Mouse (Mus musculus) adrenal gland, adult 2 months (tissue): ENCODE data around the gene Cdk11b. TPM values are rescaled to one million over a fixed set of nuclear protein-coding genes. Genes with fewer than 3 reads are reported as not detected.
"Not testable (repeated sequence)": the region's sequence is repeated elsewhere in the genome, so short reads cannot be mapped to it uniquely, and the experiment has no call there.

Source experiments
- DNase-seq: peaks from one replicate; pipeline ENCODE4 v3.0.0; 2021
- polyA plus RNA-seq: library from polyadenylated mRNA; depleted of rRNA; stranded (reverse); fragments of >200 nt; gene quantifications from 2 replicates; pipeline ENCODE4 v1.2.3, GENCODE M21; 2012
- total RNA-seq, 2 experiments: library from RNA; stranded (reverse); gene quantifications; 2 replicates each; pipeline ENCODE4 v1.2.3; 2021

The Cdk11b gene
- total and polyA plus RNA-seq, 3 experiments, result 18.9 to 46.7 (median 41.6) TPM

DNA sequence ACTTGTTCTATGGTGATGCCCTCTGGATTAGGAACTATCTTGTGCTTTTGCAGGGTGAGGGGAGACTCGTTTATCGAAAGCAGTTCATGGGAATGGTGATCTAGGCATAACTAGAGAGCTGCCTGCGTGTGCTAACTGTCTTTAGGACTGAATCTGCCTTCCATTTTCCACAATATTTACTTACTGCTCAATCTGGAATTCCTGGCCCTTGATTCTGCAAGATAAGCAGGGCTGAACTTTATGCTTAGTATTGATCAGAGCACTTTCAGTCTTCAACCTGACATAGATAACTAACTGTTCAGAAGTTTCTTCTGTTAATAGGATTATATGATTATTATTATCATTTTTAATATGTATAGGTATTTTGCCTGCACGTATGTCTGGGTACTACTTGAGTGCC, 19.5 kb upstream of the Cdk11b start:
- no peak for DNase-seq

DNA sequence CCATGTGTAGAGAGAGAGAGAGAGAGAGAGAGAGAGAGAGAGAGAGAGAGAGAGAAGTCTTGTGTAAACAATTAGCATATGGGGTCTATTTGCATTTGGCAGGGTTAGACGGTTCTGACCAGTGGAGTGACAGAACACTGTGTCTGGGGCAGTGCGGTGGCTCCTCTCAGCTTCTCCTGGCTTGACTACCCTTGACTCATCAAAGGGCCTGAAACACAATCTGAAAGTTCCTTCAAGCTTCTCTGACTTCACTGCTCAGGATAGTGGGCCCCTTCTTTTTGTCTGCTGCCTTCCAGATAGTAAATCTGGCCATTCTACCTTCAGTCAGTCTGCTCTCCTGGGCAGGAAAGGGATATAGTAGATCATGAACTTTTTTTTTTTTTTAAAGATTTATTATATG, 17.8 kb upstream of the Cdk11b start:
- DNase-seq, result no peak

DNA sequence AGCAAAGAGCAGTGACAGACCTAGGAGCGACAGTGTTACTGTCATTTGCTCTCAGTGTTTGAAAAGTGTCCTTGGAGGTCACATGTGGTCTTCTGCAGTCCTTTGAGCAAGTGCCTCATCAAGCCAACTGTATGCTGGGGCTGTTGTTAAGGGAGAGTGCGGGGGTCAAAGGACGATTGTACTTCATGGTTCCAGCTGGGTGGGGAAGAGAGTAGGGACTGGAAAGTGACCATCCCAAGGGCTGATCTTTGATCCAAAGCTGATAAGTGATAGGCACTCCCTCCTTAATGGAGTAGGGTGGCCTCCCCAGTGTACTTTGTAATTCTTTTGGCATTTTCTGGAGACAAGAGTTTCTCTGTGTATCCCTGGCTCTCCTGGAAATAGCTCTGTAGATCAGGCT, 12.8 kb upstream of the Cdk11b start:
- no peak for DNase-seq

DNA sequence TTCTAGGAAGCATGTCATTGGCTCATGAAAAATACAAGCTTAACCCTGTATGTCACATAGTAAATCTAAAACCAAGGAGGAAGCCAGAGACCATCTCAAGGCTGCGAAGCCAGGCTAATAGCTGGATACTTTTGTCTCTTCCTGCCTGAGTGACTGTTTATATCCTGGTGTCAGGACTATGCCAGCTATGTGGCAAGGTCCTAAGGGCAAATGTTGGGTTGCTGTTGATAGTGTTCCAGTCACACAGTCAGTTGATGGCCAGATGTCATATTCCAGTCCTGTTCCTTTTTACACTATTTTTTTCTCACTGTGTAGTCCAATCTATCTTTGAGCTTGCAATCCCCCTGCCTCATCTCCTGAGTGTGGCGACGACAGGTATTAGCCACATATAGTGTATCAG, 11.4 kb upstream of the Cdk11b start:
- no peak for DNase-seq

DNA sequence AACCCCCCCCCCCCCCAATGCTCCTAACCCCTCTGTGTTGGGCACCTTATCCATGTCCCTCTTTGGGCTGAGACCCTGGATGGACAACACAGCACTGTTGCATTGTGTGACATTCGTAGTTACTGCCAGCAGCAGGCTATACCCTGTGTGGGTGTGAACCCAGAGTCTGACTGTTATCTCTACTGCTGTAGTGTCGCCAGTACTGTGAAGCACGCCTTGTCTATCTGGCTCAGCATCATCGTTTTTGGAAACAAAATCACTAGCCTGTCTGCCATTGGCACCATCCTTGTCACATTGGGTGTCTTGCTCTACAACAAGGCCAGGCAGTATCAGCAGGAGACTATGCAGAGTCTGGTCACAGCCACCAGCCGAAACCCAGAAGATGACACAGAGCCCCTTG, 6.3 kb upstream of the Cdk11b start:
- DNase-seq, result no peak

DNA sequence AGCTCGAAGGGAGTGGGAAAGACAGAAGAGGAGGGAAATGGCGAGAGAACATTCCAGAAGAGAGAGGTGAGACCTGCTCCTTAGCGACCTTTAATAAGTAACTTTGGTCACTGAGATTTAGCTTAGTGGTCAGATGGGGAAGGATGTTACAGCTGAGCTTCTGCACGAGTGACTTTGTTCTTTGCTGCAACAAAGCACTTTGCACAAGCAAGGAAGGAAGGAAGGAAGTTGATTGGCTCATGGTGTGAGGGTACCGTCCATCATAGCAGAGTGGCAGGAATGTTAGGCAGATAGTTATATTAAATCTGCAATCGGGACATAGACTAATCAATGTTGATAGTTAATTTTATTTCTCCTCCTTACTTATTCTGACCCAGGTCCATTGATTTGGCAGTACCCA, 5.6 kb downstream of the Cdk11b start:
- DNase-seq, result no peak

DNA sequence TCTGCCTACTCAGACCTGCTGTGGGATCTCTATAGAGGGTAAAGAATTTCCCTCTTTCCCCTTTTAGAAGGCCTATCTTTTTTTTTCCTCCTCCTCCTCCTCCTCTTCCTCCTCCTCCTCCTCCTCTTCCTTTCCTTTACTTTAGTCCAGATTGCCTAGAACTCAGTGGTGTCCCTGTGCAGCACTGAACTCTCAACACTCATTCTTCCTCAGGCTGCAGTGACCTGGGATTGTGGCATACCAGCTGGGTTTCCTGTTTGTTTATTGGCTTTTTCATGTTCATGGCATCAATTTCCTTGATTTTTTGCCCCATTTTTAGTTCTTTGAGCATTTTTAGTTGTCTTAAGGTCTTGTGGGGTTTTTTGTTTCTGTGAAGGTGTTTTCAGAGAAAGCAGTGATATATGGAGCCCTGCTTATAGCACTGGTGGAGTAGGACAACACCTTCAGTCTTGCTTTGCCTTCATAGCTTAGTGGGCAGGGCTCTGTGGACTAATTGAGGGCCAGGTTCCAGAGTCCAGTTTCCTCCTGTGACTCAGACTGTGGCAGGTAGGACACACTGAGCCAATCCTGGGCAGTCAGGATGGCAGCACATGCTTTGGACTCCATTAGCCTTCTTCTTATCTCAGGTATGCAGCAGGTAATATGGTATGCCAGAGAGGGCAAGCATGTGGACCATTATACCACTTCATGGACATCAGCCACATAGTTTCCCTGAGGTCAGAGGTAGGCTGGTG, 11.3 kb downstream of the Cdk11b start:
- no peak for DNase-seq

DNA sequence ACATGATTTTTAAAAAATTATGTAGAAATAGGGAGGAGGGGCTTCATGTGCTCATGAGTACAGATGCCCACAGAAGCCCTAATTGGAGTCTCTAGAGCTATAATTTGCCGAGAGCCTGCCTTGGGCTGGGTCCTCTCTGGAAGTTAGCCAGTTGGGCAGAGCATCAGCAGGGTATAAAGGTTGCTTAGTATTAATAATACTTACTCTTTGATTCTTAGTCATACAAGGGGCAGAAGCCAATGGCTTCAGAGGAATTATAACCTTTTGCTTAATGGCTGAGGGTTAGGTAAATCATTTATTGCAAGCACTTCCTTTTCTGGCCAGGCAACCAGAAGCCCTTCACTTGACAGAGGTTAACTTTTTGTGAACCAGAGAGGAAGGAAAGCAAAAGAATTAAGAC, 18.9 kb downstream of the Cdk11b start:
- no peak for DNase-seq

DNA sequence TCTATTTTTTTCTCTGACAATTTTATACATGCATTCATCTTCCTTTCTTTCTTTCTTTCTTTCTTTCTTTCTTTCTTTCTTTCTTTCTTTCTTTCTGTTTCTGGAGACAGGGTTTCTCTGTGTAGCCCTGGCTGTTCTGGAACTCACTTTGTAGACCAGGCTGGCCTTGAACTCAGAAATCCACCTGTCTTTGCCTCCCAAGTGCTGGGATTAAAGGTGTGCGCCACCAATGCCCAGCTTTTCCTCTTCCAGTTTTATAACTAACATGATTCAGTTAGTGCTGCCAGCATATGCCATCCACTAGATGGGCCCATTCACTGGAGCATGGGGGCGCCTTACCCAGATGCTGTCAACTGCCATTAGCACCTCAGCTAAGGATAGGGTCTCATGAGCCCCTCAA, 20.7 kb downstream of the Cdk11b start, which contains the start of gene Gm10563:
TSS of gene Gm10563 (minus strand) at position 101 of the 400 bp plus-strand sequence.
- not testable (repeated sequence) for DNase-seq

DNA sequence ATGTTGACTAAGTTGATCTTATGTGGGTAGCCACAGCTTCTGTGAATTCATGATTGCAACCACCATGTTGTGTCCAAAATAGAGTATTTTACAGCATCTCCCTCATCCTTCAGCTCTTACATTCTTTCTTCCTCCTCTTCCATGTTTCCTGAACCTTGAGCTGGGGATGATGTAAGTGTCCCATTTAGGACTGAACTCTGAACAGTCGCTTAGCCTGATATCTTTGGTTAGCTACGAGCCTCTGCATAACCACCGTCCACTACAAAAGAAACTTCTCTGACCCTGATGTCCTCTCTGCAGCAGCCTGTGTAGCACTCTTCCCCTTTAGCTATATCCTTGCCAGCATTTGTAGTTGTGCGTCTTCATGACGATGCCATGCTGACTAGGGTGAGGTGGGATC, 21.1 kb downstream of the Cdk11b start:
- DNase-seq, result no peak

DNA sequence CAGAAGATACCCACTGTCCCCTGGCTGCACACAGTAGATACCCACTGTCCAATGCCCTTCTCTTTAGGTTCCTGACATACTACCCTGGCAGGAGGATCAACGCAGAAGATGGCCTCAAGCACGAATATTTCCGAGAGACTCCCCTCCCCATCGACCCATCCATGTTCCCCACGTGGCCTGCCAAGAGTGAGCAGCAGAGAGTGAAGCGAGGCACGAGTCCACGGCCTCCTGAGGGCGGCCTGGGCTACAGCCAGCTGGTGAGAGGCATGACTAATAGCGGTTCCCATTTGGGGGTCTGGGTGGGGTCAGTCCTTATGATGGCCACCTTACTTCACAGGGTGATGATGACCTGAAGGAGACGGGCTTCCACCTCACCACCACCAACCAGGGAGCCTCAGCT, 24.7 kb downstream of the Cdk11b start:
- DNase-seq, result no peak

DNA sequence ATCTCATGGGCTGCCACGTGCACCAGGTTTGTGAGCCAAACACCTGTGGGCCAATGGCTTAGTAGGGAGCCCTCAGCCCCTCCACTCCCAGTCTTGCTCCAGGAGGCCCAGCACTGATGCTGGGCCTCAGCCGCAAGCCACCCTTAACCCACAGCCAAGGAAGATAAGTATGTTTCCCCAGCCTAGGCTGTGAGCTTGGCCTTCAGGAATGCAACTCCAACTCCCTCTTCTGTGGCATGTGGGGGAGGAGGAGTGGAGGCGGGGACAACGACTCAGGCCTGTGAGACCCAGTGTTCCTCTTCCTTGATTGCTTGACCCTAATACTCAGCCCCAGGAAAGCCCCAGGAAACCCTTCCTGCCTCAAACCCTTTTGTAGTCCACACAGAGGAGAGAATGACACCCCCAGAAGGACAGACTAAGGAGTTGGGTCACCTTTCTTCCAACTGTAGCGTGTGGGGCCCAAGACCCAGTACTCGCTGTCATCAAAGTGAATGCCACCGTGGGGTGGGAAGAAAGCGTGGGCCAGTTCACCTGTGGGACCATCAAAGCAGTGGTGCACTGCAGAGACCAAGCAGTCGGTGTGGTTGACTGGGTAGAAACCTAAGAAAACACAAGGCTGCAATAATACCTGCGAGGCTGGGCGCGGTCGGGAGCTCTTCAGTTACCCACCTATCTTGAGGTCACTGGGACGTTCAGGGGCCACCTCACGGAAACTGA, 27.1 kb downstream of the Cdk11b start:
- DNase-seq, result no peak

DNA sequence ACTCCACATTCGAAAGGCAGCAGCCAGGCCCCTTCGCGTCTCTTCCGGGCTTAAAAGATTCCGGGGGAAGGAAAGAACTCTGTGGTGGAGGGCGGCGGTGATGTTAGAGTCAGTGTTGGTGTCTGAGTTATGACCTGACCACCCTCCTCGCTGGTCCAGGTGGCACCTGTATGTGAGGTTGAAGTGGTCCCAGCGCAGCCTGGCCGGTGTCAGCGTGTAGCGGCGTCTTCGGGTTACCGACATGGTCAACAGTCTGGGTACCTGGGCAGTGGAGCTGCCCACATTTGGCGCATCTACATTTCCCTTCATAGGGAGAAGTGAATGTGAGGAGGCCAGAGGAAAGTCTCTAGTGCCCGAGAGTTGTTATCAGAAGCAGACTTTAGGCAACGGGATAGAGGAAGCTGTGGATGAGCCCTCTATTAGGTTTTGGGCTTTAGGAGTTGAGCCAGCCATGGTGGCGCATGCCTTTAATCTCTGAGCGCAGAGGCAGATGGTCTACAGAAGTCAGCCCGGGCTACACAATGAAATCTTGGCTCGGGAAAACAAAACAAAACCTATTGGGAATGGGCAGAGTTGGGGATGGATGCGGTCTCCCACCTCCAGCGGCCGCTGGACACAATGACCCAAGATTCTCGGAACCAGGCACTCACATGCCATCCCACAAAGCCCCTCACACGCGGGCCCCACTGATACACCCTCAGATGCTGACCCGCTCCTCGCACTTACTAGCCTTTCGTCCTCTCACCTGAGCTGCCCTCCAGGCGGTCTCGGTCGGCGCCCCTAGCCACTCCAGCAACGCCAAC, 27.8 kb downstream of the Cdk11b start:
- no peak for DNase-seq

DNA sequence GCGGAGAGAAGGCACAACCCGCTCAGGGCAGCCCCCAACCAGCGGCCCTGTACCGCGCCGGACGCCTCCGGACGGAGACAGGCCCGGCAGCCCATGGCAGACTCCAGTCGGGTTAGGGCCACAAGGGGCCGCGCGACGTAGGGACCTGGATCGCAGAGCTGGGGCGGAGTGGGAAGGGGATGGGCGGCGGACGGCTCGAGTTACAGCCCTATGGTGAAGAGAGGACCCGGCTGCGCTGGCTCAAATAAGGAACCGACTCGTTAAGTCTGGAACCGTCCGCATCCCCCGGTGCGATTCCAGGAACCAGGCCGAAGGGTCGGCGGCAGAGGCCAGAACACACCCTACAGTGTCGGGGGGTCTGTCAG, 28.4 kb downstream of the Cdk11b start, which contains the start of gene Mmp23:
TSS of gene Mmp23 (minus strand) at position 299 of the 365 bp plus-strand sequence.
- DNase-seq, result peak; percentile 40

DNA sequence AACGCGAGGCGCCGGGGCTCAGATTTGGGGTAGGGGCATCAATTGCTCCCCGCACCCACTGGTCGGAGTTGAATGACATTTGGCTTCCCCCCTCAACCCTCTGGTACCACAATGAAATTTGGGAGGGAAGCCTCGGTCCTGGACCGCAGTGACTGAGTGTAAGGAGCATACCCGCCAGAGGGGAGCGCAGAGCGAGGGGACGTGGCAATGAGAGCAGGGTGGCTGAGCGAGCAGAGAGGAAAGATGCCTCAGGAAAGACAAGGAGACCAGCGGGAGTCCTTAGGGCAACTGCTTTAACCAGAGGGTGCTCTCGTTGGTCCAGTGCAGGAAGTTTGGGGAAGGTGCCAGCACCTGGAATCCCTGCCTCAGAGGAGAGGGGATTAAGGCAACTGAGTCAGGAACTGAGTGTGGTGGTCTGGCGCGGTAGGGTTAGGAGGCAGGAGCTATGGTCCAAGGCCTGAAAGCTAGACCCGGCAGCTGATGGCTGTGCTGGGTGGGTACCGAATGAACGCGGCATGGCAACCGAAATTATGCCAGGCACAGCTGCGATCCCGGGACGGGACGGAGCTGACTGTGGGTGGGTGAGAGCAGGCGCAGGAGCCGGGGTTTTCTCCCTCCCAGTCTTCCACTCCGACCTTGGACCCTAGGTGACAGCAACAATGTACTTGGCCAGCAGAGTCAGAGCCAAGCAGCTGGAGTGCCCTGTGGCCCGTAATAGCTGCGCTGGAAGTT, 29.0 kb downstream of the Cdk11b start:
- DNase-seq, result peak; percentile 34

DNA sequence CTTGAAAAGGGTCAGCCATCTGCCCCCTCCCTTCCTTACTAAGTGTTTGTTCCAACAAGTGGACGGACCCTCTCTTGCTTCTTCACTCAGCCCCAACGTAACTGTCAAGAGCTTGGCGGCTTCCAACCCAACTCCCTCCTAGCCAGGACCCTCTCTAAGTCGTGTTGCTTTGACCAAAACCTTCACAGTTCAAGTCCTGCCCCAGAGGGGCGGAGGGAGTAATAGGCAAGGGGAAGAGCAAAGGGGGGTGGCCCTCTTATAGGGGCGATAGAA, 29.5 kb downstream of the Cdk11b start:
- DNase-seq, result no peak

DNA sequence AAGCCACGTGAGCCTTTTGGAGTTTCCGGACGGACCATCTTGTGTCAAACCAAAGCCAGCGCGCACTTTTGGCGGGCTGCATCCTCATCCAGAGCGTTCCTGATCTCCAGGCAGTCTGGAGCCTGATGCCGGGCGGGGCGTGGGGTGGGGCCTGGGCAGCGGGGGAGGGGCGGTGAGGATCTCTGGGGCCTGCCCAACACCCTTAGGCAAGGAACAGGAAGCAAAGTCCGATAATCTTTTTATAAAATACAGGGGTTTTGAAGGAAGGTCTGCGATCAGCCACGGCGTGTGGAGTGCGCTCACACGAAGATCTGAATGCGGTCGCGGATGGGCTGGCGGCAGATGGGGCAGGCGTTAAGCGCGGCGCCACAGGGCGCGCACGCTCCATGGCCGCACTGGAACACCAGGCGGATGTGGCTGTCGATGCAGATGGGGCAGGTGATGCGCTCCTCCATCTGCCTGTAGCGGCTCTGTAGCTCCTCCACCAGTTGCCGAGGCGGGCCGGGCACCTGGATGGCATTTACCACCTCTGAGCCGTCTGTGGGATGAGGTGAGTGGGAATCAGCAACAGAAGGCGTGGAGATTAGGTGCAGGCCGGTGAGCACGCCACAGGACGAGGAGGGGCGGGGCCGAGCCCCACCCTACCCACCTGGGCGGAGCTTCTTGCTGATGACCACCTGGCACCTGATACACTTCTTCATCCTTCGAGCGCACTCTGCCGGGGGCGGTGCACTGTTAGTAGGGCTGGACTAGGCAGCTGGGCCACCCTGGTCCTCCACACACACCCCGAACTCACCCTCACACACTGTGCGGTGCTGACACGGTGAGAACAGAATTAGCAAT, 30.0 kb downstream of the Cdk11b start:
- DNase-seq, result peak; percentile 49

DNA sequence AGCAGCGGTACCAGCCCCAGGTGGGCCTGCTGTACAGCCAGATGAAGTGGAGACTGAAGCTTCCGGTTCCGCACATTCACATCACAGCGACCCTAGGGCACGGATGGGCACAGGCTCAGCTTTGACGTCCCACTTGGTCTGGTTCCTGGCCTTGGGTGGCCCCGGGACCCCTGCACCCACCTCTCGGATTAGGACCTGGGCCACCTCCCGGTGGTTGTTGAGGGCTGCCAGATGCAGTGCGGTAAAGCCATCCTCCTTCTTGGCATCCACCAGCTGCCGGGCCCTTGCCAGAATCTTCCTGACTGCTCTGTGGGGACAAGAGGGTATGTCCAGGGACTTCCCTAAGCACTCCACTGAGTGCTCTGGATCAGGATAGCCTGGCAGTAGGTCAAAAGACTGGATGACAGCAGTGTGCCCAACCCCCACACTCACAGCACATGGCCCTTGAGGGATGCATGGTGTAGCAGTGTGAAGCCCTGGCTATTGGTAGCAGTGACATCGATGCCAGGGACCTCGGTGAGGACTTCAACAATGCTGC, 31.6 kb downstream of the Cdk11b start:
- no peak for DNase-seq

DNA sequence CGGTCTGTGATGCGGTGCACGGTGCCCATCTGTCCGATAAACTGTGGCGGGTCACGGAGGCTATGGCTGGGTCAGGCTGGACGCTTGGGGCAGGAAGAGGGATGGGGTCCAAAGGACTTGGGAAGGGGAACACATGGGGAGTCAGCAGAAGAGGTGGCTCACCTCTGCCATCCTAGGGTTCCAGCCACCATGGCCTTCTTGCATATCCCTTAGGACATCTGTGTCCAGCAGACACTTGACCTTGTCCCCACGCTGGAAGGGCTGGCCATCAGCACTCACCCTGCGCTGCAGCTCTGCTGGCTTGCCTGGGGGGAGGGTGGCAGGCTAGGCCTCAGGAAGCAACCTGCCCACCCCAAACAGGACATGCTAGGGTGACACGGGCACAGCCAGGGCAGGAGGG, 34.3 kb downstream of the Cdk11b start:
- DNase-seq, result no peak

DNA sequence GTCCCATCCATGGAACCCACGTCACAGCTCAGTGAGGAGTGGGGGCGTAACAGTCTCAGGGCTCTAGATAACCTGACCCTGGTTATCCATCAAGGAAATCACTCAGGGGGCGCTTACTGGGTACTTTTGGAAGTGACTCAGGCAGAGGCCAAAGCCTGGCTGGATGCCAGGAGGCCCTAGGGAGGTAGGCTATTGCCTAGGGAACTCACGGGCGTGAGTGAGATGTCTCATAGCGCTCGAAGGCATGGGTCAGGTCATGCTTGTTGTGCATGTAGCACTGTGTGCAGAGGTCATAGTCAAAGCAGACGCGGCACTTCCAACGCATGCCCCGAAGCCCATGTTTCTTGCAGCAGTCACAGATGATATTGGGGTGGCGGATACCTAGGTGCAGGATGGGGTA, 36.0 kb downstream of the Cdk11b start:
- DNase-seq, result peak; percentile 55

DNA sequence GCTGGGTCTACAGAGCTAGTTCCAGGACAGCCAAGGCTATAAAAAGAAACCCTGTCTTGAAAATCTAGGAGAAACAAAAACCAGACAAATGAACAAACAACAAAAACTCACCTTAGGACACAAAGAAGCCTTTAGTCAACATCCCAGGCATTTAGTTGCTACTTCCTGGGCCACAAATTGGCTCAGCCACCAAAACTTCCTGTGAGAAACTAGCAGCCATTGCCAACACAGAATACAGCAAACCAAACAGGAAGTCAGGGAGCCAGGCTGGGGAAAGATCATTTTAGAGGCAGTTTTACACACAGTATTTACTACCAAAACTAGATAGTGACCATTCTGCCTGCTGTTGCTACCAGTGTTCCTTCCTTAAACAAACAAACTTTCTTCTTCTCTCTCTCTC, 42.2 kb downstream of the Cdk11b start:
- DNase-seq, result no peak
